Mouse (Mus musculus) bone marrow macrophage, adult 2 months (primary cell): ENCODE results near the gene Spag7.

Source experiments
- CTCF ChIP-seq: IDR thresholded peaks from 2 replicates; pipeline ENCODE4 v1.5.1; 2012; ENCODE audit warnings: low read depth, mild to moderate bottlenecking, low read length, moderate library complexity
- POLR2A ChIP-seq: IDR thresholded peaks from 2 replicates; pipeline ENCODE4 v1.6.1; 2012; ENCODE audit warnings: mild to moderate bottlenecking, low read depth, low read length, borderline replicate concordance

- no peak for TF ChIP-seq CTCF
- no peak for TF ChIP-seq POLR2A
Measured at GRCm38 (mm10) chr11:70718481-70718880, 49.3 kb upstream of the Spag7 start.
